Mouse (Mus musculus): ENCODE measurements around the gene Aco1. TPM values are rescaled to one million over a fixed set of nuclear protein-coding genes. Genes with fewer than 3 reads are reported as not detected.

Gene Aco1
- polyA plus RNA-seq, 1 experiment = 58.2 TPM

- WGBS = 92% methylated on average over 4 of the region's 6 CpGs
- Histone ChIP-seq H3K4me3 (ENCODE audit: low read depth, low read length) (no peak overlapping the region), H3K4me1 (ENCODE audit: control insufficient read depth, insufficient read depth, insufficient read length, low read length) (no peaks in the 10 kb centered on the region), H3K36me3 (ENCODE audit: control insufficient read depth, insufficient read depth, low read length) (peaks cover 58% of the 10 kb centered on the region), H3K27me3 (ENCODE audit: control insufficient read depth, insufficient read depth, low read length) (no peaks in the 10 kb centered on the region), H3K27ac (ENCODE audit: insufficient read depth, low read depth, low read length) (no peak overlapping the region)
- TF ChIP-seq POLR2A (IDR thresholded peaks at IDR 0.05; ENCODE audit: low read depth, low read length) = no peak
- no peak for TF ChIP-seq CTCF (IDR thresholded peaks at IDR 0.05; ENCODE audit: extremely low read depth, insufficient read length, insufficient replicate concordance, low read depth, low read length)
Measured at GRCm38 (mm10) chr4:40212177-40212576, 69.3 kb downstream of the Aco1 start.

- no peak overlapping the region for H3K27ac ChIP-seq (ENCODE audit: insufficient read depth, low read depth, low read length)
- H3K27me3 ChIP-seq (ENCODE audit: control insufficient read depth, insufficient read depth, low read length) = no peaks in the 10 kb centered on the region
- H3K4me3 ChIP-seq (ENCODE audit: low read depth, low read length) = no peak overlapping the region
- WGBS = 61% methylated on average over 3 of the region's 3 CpGs
- no peaks in the 10 kb centered on the region for H3K4me1 ChIP-seq (ENCODE audit: control insufficient read depth, insufficient read depth, insufficient read length, low read length)
- TF ChIP-seq CTCF (IDR thresholded peaks at IDR 0.05; ENCODE audit: extremely low read depth, insufficient read length, insufficient replicate concordance, low read depth, low read length) (no peak), POLR2A (IDR thresholded peaks at IDR 0.05; ENCODE audit: low read depth, low read length) (no peak)
- peaks cover 59% of the 10 kb centered on the region for H3K36me3 ChIP-seq (ENCODE audit: control insufficient read depth, insufficient read depth, low read length)
Measured at GRCm38 (mm10) chr4:40217910-40218309, 75.0 kb downstream of the Aco1 start.

- WGBS = 76% methylated on average over 7 of the region's 7 CpGs
- Histone ChIP-seq H3K4me1 (ENCODE audit: control insufficient read depth, insufficient read depth, insufficient read length, low read length) (no peaks in the 10 kb centered on the region), H3K36me3 (ENCODE audit: control insufficient read depth, insufficient read depth, low read length) (peaks cover 59% of the 10 kb centered on the region)
Measured at GRCm38 (mm10) chr4:40218382-40218781, 75.5 kb downstream of the Aco1 start.

GRCm38 (mm10) chr4:40220437-40220836 is 77.6 kb downstream of the Aco1 start:
- H3K4me3 ChIP-seq (ENCODE audit: low read depth, low read length) = no peak overlapping the region
- no peak overlapping the region for H3K27ac ChIP-seq (ENCODE audit: insufficient read depth, low read depth, low read length)
- peaks cover 65% of the 10 kb centered on the region for H3K36me3 ChIP-seq (ENCODE audit: control insufficient read depth, insufficient read depth, low read length)
- H3K4me1 ChIP-seq (ENCODE audit: control insufficient read depth, insufficient read depth, insufficient read length, low read length) = no peaks in the 10 kb centered on the region
- TF ChIP-seq CTCF (IDR thresholded peaks at IDR 0.05; ENCODE audit: extremely low read depth, insufficient read length, insufficient replicate concordance, low read depth, low read length) (no peak), POLR2A (IDR thresholded peaks at IDR 0.05; ENCODE audit: low read depth, low read length) (no peak)
- 72% methylated on average over 12 of the region's 12 CpGs for WGBS
- no peaks in the 10 kb centered on the region for H3K27me3 ChIP-seq (ENCODE audit: control insufficient read depth, insufficient read depth, low read length)

More at GRCm38 (mm10) chr4:40218382-40218781, 75.5 kb downstream of the Aco1 start:
- no peak for TF ChIP-seq POLR2A (IDR thresholded peaks at IDR 0.05; ENCODE audit: low read depth, low read length)
- TF ChIP-seq CTCF (IDR thresholded peaks at IDR 0.05; ENCODE audit: extremely low read depth, insufficient read length, insufficient replicate concordance, low read depth, low read length) = peak; percentile 45; the same call in 1 of the 2 replicates
- H3K4me3 ChIP-seq (ENCODE audit: low read depth, low read length) = no peak overlapping the region
- H3K27me3 ChIP-seq (ENCODE audit: control insufficient read depth, insufficient read depth, low read length) = no peaks in the 10 kb centered on the region
- H3K27ac ChIP-seq (ENCODE audit: insufficient read depth, low read depth, low read length) = no peak overlapping the region

- WGBS = 38% methylated on average over 14 of the region's 14 CpGs
- H3K27me3 ChIP-seq (ENCODE audit: control insufficient read depth, insufficient read depth, low read length) = no peaks in the 10 kb centered on the region
- H3K36me3 ChIP-seq (ENCODE audit: control insufficient read depth, insufficient read depth, low read length) = peaks cover 67% of the 10 kb centered on the region
- H3K4me3 ChIP-seq (ENCODE audit: low read depth, low read length) = no peak overlapping the region
- H3K27ac ChIP-seq (ENCODE audit: insufficient read depth, low read depth, low read length) = no peak overlapping the region
- no peak for TF ChIP-seq CTCF (IDR thresholded peaks at IDR 0.05; ENCODE audit: extremely low read depth, insufficient read length, insufficient replicate concordance, low read depth, low read length)
- no peak for TF ChIP-seq POLR2A (IDR thresholded peaks at IDR 0.05; ENCODE audit: low read depth, low read length)
- no peaks in the 10 kb centered on the region for H3K4me1 ChIP-seq (ENCODE audit: control insufficient read depth, insufficient read depth, insufficient read length, low read length)
Measured at GRCm38 (mm10) chr4:40221004-40221760, 78.3 kb downstream of the Aco1 start.

GRCm38 (mm10) chr4:40221876-40222585 is 79.2 kb downstream of the Aco1 start:
- 75% methylated on average over 21 of the region's 21 CpGs for WGBS
- peaks cover 67% of the 10 kb centered on the region for H3K36me3 ChIP-seq (ENCODE audit: control insufficient read depth, insufficient read depth, low read length)

GRCm38 (mm10) chr4:40226095-40226494 is 83.2 kb downstream of the Aco1 start:
- 75% methylated on average over 5 of the region's 5 CpGs for WGBS
- H3K36me3 ChIP-seq (ENCODE audit: control insufficient read depth, insufficient read depth, low read length) = peaks cover 55% of the 10 kb centered on the region
- H3K27ac ChIP-seq (ENCODE audit: insufficient read depth, low read depth, low read length) = no peak overlapping the region
- H3K27me3 ChIP-seq (ENCODE audit: control insufficient read depth, insufficient read depth, low read length) = no peaks in the 10 kb centered on the region
- no peak overlapping the region for H3K4me3 ChIP-seq (ENCODE audit: low read depth, low read length)
- TF ChIP-seq CTCF (IDR thresholded peaks at IDR 0.05; ENCODE audit: extremely low read depth, insufficient read length, insufficient replicate concordance, low read depth, low read length) (no peak), POLR2A (IDR thresholded peaks at IDR 0.05; ENCODE audit: low read depth, low read length) (no peak)
- no peaks in the 10 kb centered on the region for H3K4me1 ChIP-seq (ENCODE audit: control insufficient read depth, insufficient read depth, insufficient read length, low read length)

More at GRCm38 (mm10) chr4:40221876-40222585, 79.2 kb downstream of the Aco1 start:
- Histone ChIP-seq H3K4me1 (ENCODE audit: control insufficient read depth, insufficient read depth, insufficient read length, low read length) (no peaks in the 10 kb centered on the region), H3K27me3 (ENCODE audit: control insufficient read depth, insufficient read depth, low read length) (no peaks in the 10 kb centered on the region), H3K4me3 (ENCODE audit: low read depth, low read length) (no peak overlapping the region), H3K27ac (ENCODE audit: insufficient read depth, low read depth, low read length) (no peak overlapping the region)
- no peak for TF ChIP-seq CTCF (IDR thresholded peaks at IDR 0.05; ENCODE audit: extremely low read depth, insufficient read length, insufficient replicate concordance, low read depth, low read length)
- TF ChIP-seq POLR2A (IDR thresholded peaks at IDR 0.05; ENCODE audit: low read depth, low read length) = no peak

Measured in small intestine, adult 2 months (tissue).